Mouse (Mus musculus) MEL (cell line): ENCODE data around the gene Renbp. TPM values are rescaled to one million over a fixed set of nuclear protein-coding genes. Genes with fewer than 3 reads are reported as not detected.

Experiments
- DNase-seq: peaks from one replicate; pipeline ENCODE4 v3.0.0; 2011; ENCODE audit warnings: low read depth, low spot score
- H3K27ac ChIP-seq: 2 replicates; pipeline ENCODE4 v1.5.1; 2012; ENCODE audit warnings: low read depth, mild to moderate bottlenecking, control low read depth, low read length, moderate library complexity; ENCODE audit not compliant: control insufficient read depth
- H3K27me3 ChIP-seq, 2 experiments: fragments of 150-350 bp in 1 of 2; sonication (generic) in 1 of 2; 2 replicates each; pipeline ENCODE4 v1.6.1; 2012; ENCODE audit warnings: low read length in 2 of 2, mild to moderate bottlenecking in 2 of 2, improper control_type of control experiment in 1 of 2, moderate library complexity in 1 of 2; ENCODE audit not compliant: insufficient read depth in 2 of 2, control insufficient read depth in 1 of 2
- H3K36me3 ChIP-seq, 2 experiments: 2 replicates each; pipeline ENCODE4 v1.6.1; 2012 to 2014; ENCODE audit warnings: low read length in 2 of 2, improper control_type of control experiment in 1 of 2, inconsistent platforms in 1 of 2, mild to moderate bottlenecking in 1 of 2; ENCODE audit not compliant: insufficient read depth in 2 of 2, control insufficient read depth in 1 of 2
- H3K4me1 ChIP-seq, 2 experiments: fragments of 150-350 bp in 1 of 2; sonication (generic) in 1 of 2; 2 replicates each; pipeline ENCODE4 v1.6.1; 2012; ENCODE audit warnings: low read length in 2 of 2, improper control_type of control experiment in 1 of 2, mild to moderate bottlenecking in 1 of 2; ENCODE audit not compliant: insufficient read depth in 2 of 2, control insufficient read depth in 1 of 2
- H3K4me3 ChIP-seq, 2 experiments: fragments of 150-350 bp in 1 of 2; sonication (generic) in 1 of 2; 2 replicates each; pipeline ENCODE4 v1.5.1; 2012; ENCODE audit warnings: low read depth in 2 of 2, low read length in 2 of 2, mild to moderate bottlenecking in 2 of 2, moderate library complexity in 2 of 2, control low read depth in 1 of 2, improper control_type of control experiment in 1 of 2; ENCODE audit not compliant: control insufficient read depth in 1 of 2, insufficient read depth in 1 of 2
- H3K79me2 ChIP-seq: 2 replicates; pipeline ENCODE4 v1.6.1; 2012; ENCODE audit warnings: mild to moderate bottlenecking, low read length, moderate library complexity; ENCODE audit not compliant: control insufficient read depth, poor library complexity, insufficient read depth
- H3K9ac ChIP-seq: 2 replicates; pipeline ENCODE4 v1.6.1; 2012; ENCODE audit warnings: low read depth, mild to moderate bottlenecking, control low read depth, low read length, moderate library complexity; ENCODE audit not compliant: control insufficient read depth, poor library complexity, severe bottlenecking
- H3K9me3 ChIP-seq: fragments of 150-350 bp; sonication (generic); replicated peaks from 2 replicates; pipeline ENCODE4 v1.6.1; 2012; ENCODE audit warnings: mild to moderate bottlenecking, low read length, improper control_type of control experiment, moderate library complexity; ENCODE audit not compliant: insufficient read depth
- CHD2 ChIP-seq: IDR thresholded peaks from 2 replicates; pipeline ENCODE4 v1.6.1; 2011; ENCODE audit warnings: low read length, improper control_type of control experiment
- CTCF ChIP-seq, 3 experiments: IDR thresholded peaks in 2 of 3; conservative IDR thresholded peaks in 1 of 3; 2 replicates each; pipeline ENCODE4 v1.5.1; 2011 to 2012; ENCODE audit warnings: low read length in 3 of 3, low read depth in 2 of 3, mild to moderate bottlenecking in 2 of 3, improper control_type of control experiment in 1 of 3, inconsistent platforms in 1 of 3, mixed read lengths in 1 of 3, moderate library complexity in 1 of 3; ENCODE audit not compliant: control insufficient read depth in 1 of 3, insufficient read depth in 1 of 3, poor library complexity in 1 of 3, severe bottlenecking in 1 of 3
- ELF1 ChIP-seq: IDR thresholded peaks from 2 replicates; pipeline ENCODE4 v1.6.1; 2014; ENCODE audit warnings: low read depth, mild to moderate bottlenecking, inconsistent platforms, low read length, improper control_type of control experiment, moderate library complexity
- GABPA ChIP-seq: IDR thresholded peaks from 2 replicates; pipeline ENCODE4 v1.6.1; 2012; ENCODE audit warnings: low read depth, mild to moderate bottlenecking, inconsistent platforms, low read length, improper control_type of control experiment, moderate library complexity
- KAT2A ChIP-seq: conservative IDR thresholded peaks from 2 replicates; pipeline ENCODE4 v1.6.1; 2012; ENCODE audit warnings: low read depth, low read length, improper control_type of control experiment, inconsistent platforms
- MAFK ChIP-seq: IDR thresholded peaks from 2 replicates; pipeline ENCODE4 v1.6.1; 2011; ENCODE audit warnings: low read depth, mild to moderate bottlenecking, low read length, improper control_type of control experiment, borderline replicate concordance
- MAX ChIP-seq: IDR thresholded peaks from 2 replicates; pipeline ENCODE4 v1.6.1; 2011; ENCODE audit warnings: low read length, improper control_type of control experiment
- MYB ChIP-seq: IDR thresholded peaks from 2 replicates; pipeline ENCODE4 v1.6.1; 2011; ENCODE audit warnings: mild to moderate bottlenecking, low read depth, low read length, improper control_type of control experiment
- MYC ChIP-seq: IDR thresholded peaks from 2 replicates; pipeline ENCODE4 v1.6.1; 2011; ENCODE audit warnings: low read depth, mild to moderate bottlenecking, low read length, improper control_type of control experiment, moderate library complexity
- NELFE ChIP-seq: IDR thresholded peaks from 2 replicates; pipeline ENCODE4 v1.6.1; 2011; ENCODE audit warnings: low read depth, low read length, improper control_type of control experiment
- NRF1 ChIP-seq: IDR thresholded peaks from 2 replicates; pipeline ENCODE4 v1.6.1; 2014; ENCODE audit warnings: low read depth, mild to moderate bottlenecking, inconsistent platforms, low read length, improper control_type of control experiment, moderate library complexity; ENCODE audit not compliant: poor library complexity, insufficient read depth, severe bottlenecking
- RAD21 ChIP-seq: IDR thresholded peaks from 2 replicates; pipeline ENCODE4 v1.6.1; 2011; ENCODE audit warnings: mild to moderate bottlenecking, low read depth, low read length, improper control_type of control experiment
- SIN3A ChIP-seq: IDR thresholded peaks from 2 replicates; pipeline ENCODE4 v1.6.1; 2012; ENCODE audit warnings: low read length, improper control_type of control experiment, inconsistent platforms
- TAL1 ChIP-seq: IDR thresholded peaks from 2 replicates; pipeline ENCODE4 v1.6.1; 2012; ENCODE audit warnings: mild to moderate bottlenecking, inconsistent platforms, low read length, moderate library complexity, mixed read lengths
- TBP ChIP-seq: IDR thresholded peaks from 2 replicates; pipeline ENCODE4 v1.8.0; 2011; ENCODE audit warnings: low read depth, low read length, improper control_type of control experiment
- TCF12 ChIP-seq: IDR thresholded peaks from 2 replicates; pipeline ENCODE4 v1.6.1; 2014; ENCODE audit warnings: low read depth, mild to moderate bottlenecking, inconsistent platforms, low read length, improper control_type of control experiment, moderate library complexity
- UBTF ChIP-seq: IDR thresholded peaks from 2 replicates; pipeline ENCODE4 v1.6.1; 2012; ENCODE audit warnings: low read depth, mild to moderate bottlenecking, inconsistent platforms, low read length, improper control_type of control experiment, moderate library complexity, borderline replicate concordance; ENCODE audit not compliant: insufficient read depth
- USF1 ChIP-seq: IDR thresholded peaks from 2 replicates; pipeline ENCODE4 v1.6.1; 2014; ENCODE audit warnings: low read depth, mild to moderate bottlenecking, inconsistent platforms, low read length, improper control_type of control experiment, moderate library complexity
- USF2 ChIP-seq, 2 experiments: IDR thresholded peaks; 2 replicates each; pipeline ENCODE4 v1.6.1; 2011 to 2012; ENCODE audit warnings: improper control_type of control experiment in 2 of 2, low read length in 2 of 2, borderline replicate concordance in 1 of 2, inconsistent platforms in 1 of 2, low read depth in 1 of 2, mild to moderate bottlenecking in 1 of 2; ENCODE audit not compliant: insufficient read depth in 1 of 2
- ZC3H11A ChIP-seq: IDR thresholded peaks from 2 replicates; pipeline ENCODE4 v1.6.1; 2012; ENCODE audit warnings: low read depth, mild to moderate bottlenecking, inconsistent platforms, low read length, improper control_type of control experiment
- ZMIZ1 ChIP-seq: IDR thresholded peaks from 2 replicates; pipeline ENCODE4 v1.6.1; 2012; ENCODE audit warnings: low read depth, mild to moderate bottlenecking, inconsistent platforms, low read length, improper control_type of control experiment, moderate library complexity
- polyA plus RNA-seq, 2 experiments: library from polyadenylated mRNA; stranded (reverse) in 1 of 2; unstranded in 1 of 2; fragments of >175 nt in 1 of 2; fragments of >200 nt in 1 of 2; gene quantifications; 2 replicates each; pipeline versions ENCODE4 v1.2.1 to v1.2.4; 2012; ENCODE audit warnings: low replicate concordance in 2 of 2, low read depth in 1 of 2; ENCODE audit not compliant: insufficient read length in 2 of 2, insufficient read depth in 1 of 2, missing spikeins in 1 of 2
- total RNA-seq: library from RNA; depleted of rRNA; stranded (reverse); fragments of 300-350 nt; gene quantifications from 2 replicates; pipeline ENCODE4 v1.2.3, GENCODE M21; 2012

Renbp gene
- total and polyA plus RNA-seq, 3 experiments = 22.7 to 38.0 TPM; not detected in 1

DNA sequence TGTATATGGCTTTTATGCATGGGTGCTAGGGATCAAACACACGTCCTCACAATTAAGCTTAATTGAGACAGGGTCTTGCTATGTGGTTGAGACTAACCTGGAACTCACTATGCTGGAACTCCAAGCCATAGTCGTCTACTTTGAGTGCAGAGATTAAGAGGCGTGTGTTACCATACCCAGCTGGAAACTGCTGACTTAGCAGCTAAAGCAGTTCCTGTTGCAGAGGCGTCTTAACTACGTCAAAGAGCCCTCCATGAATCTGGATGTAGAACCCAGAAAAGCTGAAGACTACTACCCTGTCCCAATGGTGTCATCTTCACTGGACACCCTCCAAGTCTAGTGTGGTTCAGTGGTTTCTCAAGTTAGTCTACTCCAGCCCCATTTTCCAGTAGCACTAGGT, 12.0 kb downstream of the Renbp start:
- Histone ChIP-seq H3K4me1 (peaks cover 8 to 30% of the 10 kb centered on the region in 2 experiments), H3K27ac (no peak overlapping the region), H3K27me3 (no peaks in the 10 kb centered on the region), H3K9me3 (no peaks in the 10 kb centered on the region), H3K9ac (no peak overlapping the region), H3K4me3 (no peak overlapping the region), H3K36me3 (peaks cover 0 to 37% of the 10 kb centered on the region in 2 experiments; a peak in 2 of 4 replicates), H3K79me2 (peaks cover 22% of the 10 kb centered on the region)
- TF ChIP-seq MAFK = peak; percentile 53; the same call in 1 of the 2 replicates
- TF ChIP-seq MYC = no peak
- DNase-seq = no peak

DNA sequence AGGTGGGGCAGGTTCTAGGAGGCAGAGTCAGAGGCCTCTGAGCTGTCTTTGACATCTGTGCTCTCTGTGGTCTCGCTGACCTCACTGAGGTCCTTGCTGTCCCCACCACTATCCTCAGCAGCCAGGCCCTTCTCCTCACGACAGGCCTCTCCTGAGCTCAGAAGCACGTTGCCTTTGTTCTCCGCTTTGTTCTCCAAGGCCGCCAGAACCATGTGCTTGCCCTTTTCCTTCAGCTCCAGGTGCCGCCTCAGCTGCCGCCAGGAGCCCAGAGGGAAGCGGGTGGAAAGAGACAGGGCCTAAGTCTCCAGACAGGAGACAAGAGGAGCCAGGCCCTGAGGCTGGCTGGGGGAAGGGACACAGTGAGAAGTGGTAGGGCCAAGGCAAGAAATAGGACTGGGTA, 13.7 kb downstream of the Renbp start:
- H3K36me3 ChIP-seq = peaks cover 0 to 44% of the 10 kb centered on the region in 2 experiments; a peak in 2 of 4 replicates
- no peaks in the 10 kb centered on the region for H3K9me3 ChIP-seq
- peaks cover 21% of the 10 kb centered on the region for H3K79me2 ChIP-seq
- H3K4me3 ChIP-seq = no peak overlapping the region
- H3K9ac ChIP-seq = no peak overlapping the region
- DNase-seq = no peak
- no peak overlapping the region for H3K27ac ChIP-seq
- TF ChIP-seq TCF12 (no peak), TAL1 (no peak), MAX (no peak), RAD21 (no peak), MYB (no peak), USF2 (IDR thresholded peaks at IDR 0.05; ENCODE audit: borderline replicate concordance in 1 of 2, insufficient read depth in 1 of 2, low read depth in 1 of 2, low read length in 2 of 2) (no peak), UBTF (no peak)
- peaks cover 13 to 39% of the 10 kb centered on the region in 2 experiments for H3K4me1 ChIP-seq
- no peaks in the 10 kb centered on the region for H3K27me3 ChIP-seq

DNA sequence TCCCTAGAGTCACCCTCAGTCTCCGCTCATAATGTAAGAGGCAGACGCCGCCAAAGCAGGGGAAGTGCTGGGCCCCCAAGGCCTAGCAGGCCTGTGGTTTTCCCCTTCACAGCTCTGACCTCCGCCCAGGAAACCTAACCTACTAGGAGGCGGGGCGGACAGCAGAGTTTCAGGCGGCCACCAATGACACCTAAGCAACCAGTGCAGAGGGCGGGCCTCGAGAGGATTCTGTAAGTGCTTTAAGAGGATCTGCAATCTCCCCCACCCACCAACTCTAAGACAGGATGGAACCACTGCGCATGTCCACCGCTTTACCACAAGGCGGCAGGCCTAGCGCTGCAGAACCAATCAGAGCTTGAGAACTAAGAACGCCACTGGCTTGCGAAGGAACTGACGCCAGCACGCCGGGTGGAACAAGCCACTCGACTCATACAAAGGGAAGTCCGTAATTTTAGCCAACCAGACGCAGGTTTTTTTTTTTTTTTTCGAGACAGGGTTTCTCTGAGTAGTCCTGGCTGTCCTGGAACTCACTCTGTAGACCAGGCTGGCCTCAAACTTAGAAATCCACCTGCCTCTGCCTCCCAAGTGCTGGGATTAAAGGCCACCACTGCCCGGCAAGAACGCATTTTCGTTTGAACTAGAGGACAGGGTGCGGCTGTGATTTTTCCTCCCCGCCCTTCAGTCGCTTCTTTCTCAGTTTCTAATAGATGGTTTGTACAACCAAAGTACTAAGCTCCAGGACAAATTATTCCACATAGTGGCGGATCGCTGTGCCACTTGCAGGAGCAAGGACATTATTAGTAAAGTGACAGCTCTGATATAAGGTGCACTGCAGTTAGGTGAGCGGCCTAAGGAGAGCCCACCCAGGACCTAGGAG, 15.6 kb downstream of the Renbp start:
- peak; percentile 97 for DNase-seq
- H3K9me3 ChIP-seq = no peaks in the 10 kb centered on the region
- H3K9ac ChIP-seq = peak overlapping the region; percentile 79
- no peaks in the 10 kb centered on the region for H3K27me3 ChIP-seq
- peaks cover 17 to 52% of the 10 kb centered on the region in 2 experiments for H3K4me1 ChIP-seq
- peak overlapping the region; percentile 27 to 30 for H3K4me3 ChIP-seq
- peaks cover 8% of the 10 kb centered on the region; the same call in 1 of the 2 replicates for H3K79me2 ChIP-seq
- H3K36me3 ChIP-seq = peaks cover 0 to 51% of the 10 kb centered on the region in 2 experiments; a peak in 2 of 4 replicates
- H3K27ac ChIP-seq = peak overlapping the region; percentile 98
- TF ChIP-seq ZC3H11A (no peak), GABPA (no peak), MAFK (no peak), NRF1 (peak; percentile 91), ELF1 (0 out of 2 replicates have a peak, but pooled peaks have one; percentile 8), ZMIZ1 (0 out of 2 replicates have a peak, but pooled peaks have one; percentile 9), MYC (peak; percentile 13; the same call in 1 of the 2 replicates), USF1 (no peak), UBTF (no peak), TBP (peak; percentile 67), USF2 (IDR thresholded peaks at IDR 0.05; ENCODE audit: borderline replicate concordance in 1 of 2, insufficient read depth in 1 of 2, low read depth in 1 of 2, low read length in 2 of 2) (no peak), CHD2 (no peak), CTCF (IDR thresholded peaks at IDR 0.05 in 2 of 3, conservative IDR thresholded peaks at IDR 0.05 in 1 of 3; ENCODE audit: control insufficient read depth in 1 of 3, insufficient read depth in 1 of 3, low read depth in 2 of 3, low read length in 3 of 3, poor library complexity in 1 of 3, severe bottlenecking in 1 of 3) (no peak), SIN3A (no peak), NELFE (peak; percentile 69), MAX (0 out of 2 replicates have a peak, but pooled peaks have one; percentile 18), KAT2A (peak; percentile 33; the same call in 1 of the 2 replicates)
